Mouse (Mus musculus) hindbrain, embryonic 10.5 days (tissue): Measurements from ENCODE around the gene Rbpjl. TPM values are rescaled to one million over a fixed set of nuclear protein-coding genes. Genes with fewer than 3 reads are reported as not detected.

Source experiments
- DNase-seq: peaks from one replicate; pipeline ENCODE4 v3.0.0-alpha.2; 2017; ENCODE audit warnings: low spot score
- H3K27ac ChIP-seq: fragments of 300-500 bp; sonication (generic); 2 replicates; pipeline ENCODE4 v1.5.1; 2016; ENCODE audit warnings: mild to moderate bottlenecking, moderate library complexity
- H3K27me3 ChIP-seq: fragments of 300-500 bp; sonication (generic); 2 replicates; pipeline ENCODE4 v1.6.1; 2016; ENCODE audit warnings: mild to moderate bottlenecking; ENCODE audit not compliant: poor library complexity, insufficient read depth, severe bottlenecking
- H3K36me3 ChIP-seq: fragments of 300-500 bp; sonication (generic); 2 replicates; pipeline ENCODE4 v1.6.1; 2016; ENCODE audit warnings: mild to moderate bottlenecking, moderate library complexity
- H3K4me1 ChIP-seq: fragments of 300-500 bp; sonication (generic); replicated peaks from 2 replicates; pipeline ENCODE4 v1.6.1; 2016; ENCODE audit warnings: mild to moderate bottlenecking
- H3K4me3 ChIP-seq: fragments of 300-500 bp; sonication (generic); 2 replicates; pipeline ENCODE4 v1.5.1; 2016; ENCODE audit warnings: mild to moderate bottlenecking, moderate library complexity
- H3K9me3 ChIP-seq: fragments of 300-500 bp; sonication (generic); 2 replicates; pipeline ENCODE4 v1.6.1; 2016; ENCODE audit warnings: mild to moderate bottlenecking, moderate library complexity
- WGBS: fragments of 180-500 bp; shearing (Covaris S2); methylation state at CpG from one replicate; pipeline ENCODE4 v1.1.7; 2016; 5-methylcytosine and 5-hydroxymethylcytosine counted together
- polyA plus RNA-seq: library from polyadenylated mRNA; unstranded; fragments of >200 nt; fragmentation: Nextera tagmentation; extraction: Ambion mirVana; gene quantifications from 2 replicates; pipeline ENCODE4 v1.2.1, GENCODE M21; 2016

Gene Rbpjl
- polyA plus RNA-seq, 1 experiment from 2014 or later = not detected

GRCm38 (mm10) chr2:164404082-164404990, 1.4 kb downstream of the Rbpjl start:
- peaks cover 100% of the 10 kb centered on the region for H3K27me3 ChIP-seq
- peaks cover 31% of the 10 kb centered on the region for H3K4me1 ChIP-seq
- H3K9me3 ChIP-seq = no peaks in the 10 kb centered on the region
- H3K4me3 ChIP-seq = peak overlapping the region; percentile 46
- peak; percentile 53 for DNase-seq
- H3K36me3 ChIP-seq = no peaks in the 10 kb centered on the region
- WGBS = under 1% methylated on average over 49 of the region's 49 CpGs
- H3K27ac ChIP-seq = peak overlapping the region; percentile 30; the same call in 1 of the 2 replicates

GRCm38 (mm10) chr2:164405060-164405459, 2.1 kb downstream of the Rbpjl start, which contains the start of gene Matn4:
TSS of gene Matn4 (minus strand) at chr2:164405160.
- WGBS = 9% methylated on average over 9 of the region's 9 CpGs
- Histone ChIP-seq H3K36me3 (no peaks in the 10 kb centered on the region), H3K4me1 (peaks cover 31% of the 10 kb centered on the region), H3K27me3 (peaks cover 100% of the 10 kb centered on the region), H3K9me3 (no peaks in the 10 kb centered on the region), H3K27ac (peak within 1 kb of the TSS; percentile 30; the same call in 1 of the 2 replicates), H3K4me3 (peak within 1 kb of the TSS; percentile 46)
- DNase-seq = no peak

GRCm38 (mm10) chr2:164405519-164405918, 2.6 kb downstream of the Rbpjl start:
- Histone ChIP-seq H3K9me3 (no peaks in the 10 kb centered on the region), H3K27me3 (peaks cover 100% of the 10 kb centered on the region), H3K27ac (no peak overlapping the region), H3K4me1 (peaks cover 28% of the 10 kb centered on the region), H3K4me3 (no peak overlapping the region), H3K36me3 (no peaks in the 10 kb centered on the region)
- DNase-seq = no peak
- 42% methylated on average over 5 of the region's 5 CpGs for WGBS

- no peak overlapping the region for H3K4me3 ChIP-seq
- no peak overlapping the region for H3K27ac ChIP-seq
- H3K36me3 ChIP-seq = no peaks in the 10 kb centered on the region
- peak; percentile 77 for DNase-seq
- 1% methylated on average over 22 of the region's 22 CpGs for WGBS
- peaks cover 82% of the 10 kb centered on the region for H3K27me3 ChIP-seq
- peaks cover 21% of the 10 kb centered on the region for H3K4me1 ChIP-seq
- H3K9me3 ChIP-seq = no peaks in the 10 kb centered on the region
Measured at GRCm38 (mm10) chr2:164407708-164408107, 4.8 kb downstream of the Rbpjl start.

- 29% methylated on average over 28 of the region's 28 CpGs for WGBS
- H3K36me3 ChIP-seq = no peaks in the 10 kb centered on the region
- H3K27me3 ChIP-seq = peaks cover 48% of the 10 kb centered on the region
- no peak overlapping the region for H3K27ac ChIP-seq
- no peak for DNase-seq
- no peaks in the 10 kb centered on the region for H3K9me3 ChIP-seq
- H3K4me1 ChIP-seq = peaks cover 10% of the 10 kb centered on the region; the same call in 1 of the 2 replicates
- peak overlapping the region; percentile 34 for H3K4me3 ChIP-seq
Measured at GRCm38 (mm10) chr2:164414167-164414566, 11.2 kb downstream of the Rbpjl start.

GRCm38 (mm10) chr2:164414581-164414980, 11.6 kb downstream of the Rbpjl start:
- WGBS = 75% methylated on average over 10 of the region's 10 CpGs
- H3K36me3 ChIP-seq = no peaks in the 10 kb centered on the region
- no peak for DNase-seq
- H3K27me3 ChIP-seq = peaks cover 44% of the 10 kb centered on the region
- H3K27ac ChIP-seq = no peak overlapping the region
- peaks cover 14% of the 10 kb centered on the region for H3K4me1 ChIP-seq
- H3K9me3 ChIP-seq = no peaks in the 10 kb centered on the region
- peak overlapping the region; percentile 34 for H3K4me3 ChIP-seq

GRCm38 (mm10) chr2:164417198-164417597, 14.3 kb downstream of the Rbpjl start:
- no peak overlapping the region for H3K4me3 ChIP-seq
- H3K4me1 ChIP-seq = peaks cover 15% of the 10 kb centered on the region
- no peaks in the 10 kb centered on the region for H3K36me3 ChIP-seq
- peaks cover 30% of the 10 kb centered on the region for H3K27me3 ChIP-seq
- no peak for DNase-seq
- WGBS = 4% methylated on average over 2 of the region's 2 CpGs
- no peak overlapping the region for H3K27ac ChIP-seq
- no peaks in the 10 kb centered on the region for H3K9me3 ChIP-seq

- WGBS = 31% methylated on average over 3 of the region's 3 CpGs
- Histone ChIP-seq H3K4me3 (no peak overlapping the region), H3K9me3 (no peaks in the 10 kb centered on the region), H3K36me3 (no peaks in the 10 kb centered on the region), H3K27me3 (peaks cover 24% of the 10 kb centered on the region), H3K27ac (no peak overlapping the region), H3K4me1 (peaks cover 15% of the 10 kb centered on the region)
- DNase-seq = no peak
Measured at GRCm38 (mm10) chr2:164418308-164418875, 15.5 kb downstream of the Rbpjl start.

GRCm38 (mm10) chr2:164419489-164419888, 16.5 kb downstream of the Rbpjl start:
- 3% methylated on average over 3 of the region's 3 CpGs for WGBS
- no peak for DNase-seq
- H3K4me3 ChIP-seq = no peak overlapping the region

GRCm38 (mm10) chr2:164421306-164421705, 18.4 kb downstream of the Rbpjl start:
- WGBS = 92% methylated on average over 7 of the region's 7 CpGs
- no peak overlapping the region for H3K27ac ChIP-seq
- no peak overlapping the region for H3K4me3 ChIP-seq
- peaks cover 9% of the 10 kb centered on the region for H3K4me1 ChIP-seq
- H3K36me3 ChIP-seq = peaks cover 3% of the 10 kb centered on the region; the same call in 1 of the 2 replicates
- no peaks in the 10 kb centered on the region for H3K9me3 ChIP-seq
- DNase-seq = no peak
- no peaks in the 10 kb centered on the region for H3K27me3 ChIP-seq

More at GRCm38 (mm10) chr2:164419489-164419888, 16.5 kb downstream of the Rbpjl start:
- Histone ChIP-seq H3K9me3 (no peaks in the 10 kb centered on the region), H3K36me3 (peaks cover 3% of the 10 kb centered on the region; the same call in 1 of the 2 replicates), H3K4me1 (peaks cover 9% of the 10 kb centered on the region), H3K27ac (no peak overlapping the region), H3K27me3 (peaks cover 13% of the 10 kb centered on the region)

GRCm38 (mm10) chr2:164421979-164422378, 19.0 kb downstream of the Rbpjl start:
- DNase-seq = no peak
- Histone ChIP-seq H3K36me3 (peaks cover 3% of the 10 kb centered on the region; the same call in 1 of the 2 replicates), H3K9me3 (no peaks in the 10 kb centered on the region), H3K27me3 (no peaks in the 10 kb centered on the region), H3K4me1 (peaks cover 9% of the 10 kb centered on the region), H3K4me3 (no peak overlapping the region), H3K27ac (no peak overlapping the region)
- WGBS = 86% methylated on average over 8 of the region's 8 CpGs

GRCm38 (mm10) chr2:164422675-164423393, 19.9 kb downstream of the Rbpjl start:
- Histone ChIP-seq H3K4me1 (peaks cover 9% of the 10 kb centered on the region), H3K27me3 (0 out of 2 replicates have a peak, but pooled peaks cover 3% of the 10 kb centered on the region), H3K4me3 (no peak overlapping the region), H3K36me3 (peaks cover 4% of the 10 kb centered on the region; the same call in 1 of the 2 replicates), H3K9me3 (no peaks in the 10 kb centered on the region), H3K27ac (no peak overlapping the region)
- 90% methylated on average over 15 of the region's 15 CpGs for WGBS
- DNase-seq = no peak
